Mouse (Mus musculus): ENCODE results near the gene Sipa1l3. TPM values are rescaled to one million over a fixed set of nuclear protein-coding genes. Genes with fewer than 3 reads are reported as not detected.
A peak's percentile ranks its signal among the peaks of the same experiment; 100 is the strongest.

Sipa1l3 gene
- total RNA-seq, 2 experiments from 2014 or later: 7.0 to 9.2 TPM

GRCm38 (mm10) chr7:29367166-29368003 lies 151.1 kb downstream of the Sipa1l3 start:
- intact Hi-C loops (cut with DNase I): no loop called here
- no peak for DNase-seq
- no peak for TF ChIP-seq CTCF (IDR thresholded peaks at IDR 0.05)

GRCm38 (mm10) chr7:29364052-29364451 lies 154.4 kb downstream of the Sipa1l3 start:
- DNase-seq: peak; percentile 52
- peak; percentile 52 for TF ChIP-seq CTCF (IDR thresholded peaks at IDR 0.05)
- no peak overlapping the region for H3K27ac ChIP-seq
- H3K4me3 ChIP-seq: no peak overlapping the region
- intact Hi-C loops (cut with DNase I): no loop called here

More at GRCm38 (mm10) chr7:29367166-29368003, 151.1 kb downstream of the Sipa1l3 start:
- Histone ChIP-seq H3K27ac (no peak overlapping the region), H3K4me3 (no peak overlapping the region)

GRCm38 (mm10) chr7:29361497-29361896 lies 156.9 kb downstream of the Sipa1l3 start:
- intact Hi-C loops (cut with DNase I): no loop called here
- H3K27ac ChIP-seq: no peak overlapping the region
- TF ChIP-seq CTCF (IDR thresholded peaks at IDR 0.05): no peak
- DNase-seq: no peak
- no peak overlapping the region for H3K4me3 ChIP-seq

- H3K27ac ChIP-seq: no peak overlapping the region
- intact Hi-C loops (cut with DNase I): no loop called here
- DNase-seq: no peak
- TF ChIP-seq CTCF (IDR thresholded peaks at IDR 0.05): no peak
- no peak overlapping the region for H3K4me3 ChIP-seq
Observed at GRCm38 (mm10) chr7:29355406-29355805, 163.0 kb downstream of the Sipa1l3 start.

GRCm38 (mm10) chr7:29354161-29354560 lies 164.3 kb downstream of the Sipa1l3 start:
- no peak overlapping the region for H3K4me3 ChIP-seq
- no peak overlapping the region for H3K27ac ChIP-seq
- TF ChIP-seq CTCF (IDR thresholded peaks at IDR 0.05): peak; percentile 30
- DNase-seq: peak; percentile 87
- intact Hi-C loops (cut with DNase I): no loop called here

GRCm38 (mm10) chr7:29352246-29352645 lies 166.2 kb downstream of the Sipa1l3 start:
- intact Hi-C loops (cut with DNase I): no loop called here
- TF ChIP-seq CTCF (IDR thresholded peaks at IDR 0.05): no peak
- H3K4me3 ChIP-seq: no peak overlapping the region
- no peak overlapping the region for H3K27ac ChIP-seq
- no peak for DNase-seq

- peak; percentile 38 for DNase-seq
- TF ChIP-seq CTCF (IDR thresholded peaks at IDR 0.05): no peak
- Histone ChIP-seq H3K4me3 (no peak overlapping the region), H3K27ac (no peak overlapping the region)
- intact Hi-C loops (cut with DNase I): no loop called here
Observed at GRCm38 (mm10) chr7:29350489-29350888, 168.0 kb downstream of the Sipa1l3 start.

GRCm38 (mm10) chr7:29346212-29346611 lies 172.2 kb downstream of the Sipa1l3 start:
- H3K27ac ChIP-seq: no peak overlapping the region
- intact Hi-C loops (cut with DNase I): no loop called here
- no peak for TF ChIP-seq CTCF (IDR thresholded peaks at IDR 0.05)

GRCm38 (mm10) chr7:29345534-29345933 lies 172.9 kb downstream of the Sipa1l3 start:
- Histone ChIP-seq H3K27ac (no peak overlapping the region), H3K4me3 (no peak overlapping the region)
- TF ChIP-seq CTCF (IDR thresholded peaks at IDR 0.05): no peak
- intact Hi-C loops (cut with DNase I): no loop called here
- DNase-seq: no peak

More at GRCm38 (mm10) chr7:29346212-29346611, 172.2 kb downstream of the Sipa1l3 start:
- no peak for DNase-seq
- H3K4me3 ChIP-seq: no peak overlapping the region

- intact Hi-C loops (cut with DNase I): no loop called here
- DNase-seq: no peak
- H3K27ac ChIP-seq: no peak overlapping the region
- no peak overlapping the region for H3K4me3 ChIP-seq
- TF ChIP-seq CTCF (IDR thresholded peaks at IDR 0.05): no peak
Observed at GRCm38 (mm10) chr7:29343746-29344145, 174.7 kb downstream of the Sipa1l3 start.

GRCm38 (mm10) chr7:29342489-29343092 lies 175.8 kb downstream of the Sipa1l3 start:
- Histone ChIP-seq H3K4me3 (no peak overlapping the region), H3K27ac (no peak overlapping the region)
- DNase-seq: no peak
- intact Hi-C loops (cut with DNase I): no loop called here
- no peak for TF ChIP-seq CTCF (IDR thresholded peaks at IDR 0.05)

GRCm38 (mm10) chr7:29341722-29342121 lies 176.7 kb downstream of the Sipa1l3 start:
- H3K27ac ChIP-seq: no peak overlapping the region
- DNase-seq: no peak
- TF ChIP-seq CTCF (IDR thresholded peaks at IDR 0.05): no peak
- no peak overlapping the region for H3K4me3 ChIP-seq
- intact Hi-C loops (cut with DNase I): no loop called here

- Histone ChIP-seq H3K4me3 (no peak overlapping the region), H3K27ac (no peak overlapping the region)
- DNase-seq: no peak
- no peak for TF ChIP-seq CTCF (IDR thresholded peaks at IDR 0.05)
- intact Hi-C loops (cut with DNase I): no loop called here
Observed at GRCm38 (mm10) chr7:29340838-29341237, 177.6 kb downstream of the Sipa1l3 start.

Data from gastrocnemius, adult 2 months (tissue).